Mouse (Mus musculus) layer of hippocampus, postnatal 14 days (tissue): ENCODE results near the gene Bcap31. TPM values are rescaled to one million over a fixed set of nuclear protein-coding genes. Genes with fewer than 3 reads are reported as not detected.

Experiments
- DNase-seq, 2 experiments: peaks; one replicate each; pipeline ENCODE4 v3.0.0; 2021 to 2022; ENCODE audit warnings: low spot score in 2 of 2, mixed read lengths in 1 of 2
- total RNA-seq, 2 experiments: library from RNA; stranded (reverse); gene quantifications; 2 replicates each; pipeline ENCODE4 v1.2.3; 2021

Gene Bcap31
- total RNA-seq, 2 experiments from 2014 or later, result 69.6 to 70.9 TPM

- no peak for DNase-seq
Measured at GRCm38 (mm10) chrX:73684978-73685377, 31.0 kb downstream of the Bcap31 start.

GRCm38 (mm10) chrX:73684156-73684555 is 31.8 kb downstream of the Bcap31 start:
- DNase-seq, result no peak

- DNase-seq, result no peak
Measured at GRCm38 (mm10) chrX:73676668-73677067, 39.3 kb downstream of the Bcap31 start.

- no peak for DNase-seq
Measured at GRCm38 (mm10) chrX:73675231-73675630, 40.7 kb downstream of the Bcap31 start.

GRCm38 (mm10) chrX:73673968-73674661 is 41.9 kb downstream of the Bcap31 start:
- DNase-seq, result peak in 1 of 2 experiments; percentile 28

- DNase-seq, result no peak
Measured at GRCm38 (mm10) chrX:73673619-73673967, 42.4 kb downstream of the Bcap31 start.

GRCm38 (mm10) chrX:73672879-73673618 is 42.9 kb downstream of the Bcap31 start, which contains the start of gene Slc6a8:
Gene Slc6a8, plus strand, starts transcription at chrX:73673150.
- peak; percentile 36 to 61 for DNase-seq

- DNase-seq, result peak in 1 of 2 experiments; percentile 35
Measured at GRCm38 (mm10) chrX:73672031-73672431, 43.9 kb downstream of the Bcap31 start.

- no peak for DNase-seq
Measured at GRCm38 (mm10) chrX:73663143-73663542, 52.8 kb downstream of the Bcap31 start.

- no peak for DNase-seq
Measured at GRCm38 (mm10) chrX:73660284-73660665, 55.7 kb downstream of the Bcap31 start.

GRCm38 (mm10) chrX:73659575-73660283 is 56.2 kb downstream of the Bcap31 start, which contains the start of gene Pnck:
Gene Pnck, minus strand, starts transcription at chrX:73660117.
- no peak for DNase-seq

GRCm38 (mm10) chrX:73658936-73659574 is 56.9 kb downstream of the Bcap31 start:
- peak; percentile 33 to 37 for DNase-seq

- no peak for DNase-seq
Measured at GRCm38 (mm10) chrX:73658391-73658790, 57.6 kb downstream of the Bcap31 start.

GRCm38 (mm10) chrX:73655529-73655928 is 60.4 kb downstream of the Bcap31 start:
- DNase-seq, result no peak

GRCm38 (mm10) chrX:73654177-73654576 is 61.8 kb downstream of the Bcap31 start:
- peak; percentile 41 to 58 for DNase-seq

- no peak for DNase-seq
Measured at GRCm38 (mm10) chrX:73653392-73653791, 62.6 kb downstream of the Bcap31 start.

- no peak for DNase-seq
Measured at GRCm38 (mm10) chrX:73650869-73651268, 65.1 kb downstream of the Bcap31 start.

- DNase-seq, result no peak
Measured at GRCm38 (mm10) chrX:73645121-73645520, 70.9 kb downstream of the Bcap31 start.

- no peak for DNase-seq
Measured at GRCm38 (mm10) chrX:73639901-73640469, 76.0 kb downstream of the Bcap31 start.

GRCm38 (mm10) chrX:73639255-73639675 is 76.7 kb downstream of the Bcap31 start, which contains the start of gene Dusp9:
Gene Dusp9, plus strand, starts transcription at chrX:73639419.
- DNase-seq, result no peak

- DNase-seq, result no peak
Measured at GRCm38 (mm10) chrX:73637415-73637814, 78.6 kb downstream of the Bcap31 start.
